Mouse (Mus musculus) kidney, adult 9 months (tissue): ENCODE measurements around the gene Aqp7.
"Not testable (repeated sequence)": the region's sequence is repeated elsewhere in the genome, so short reads cannot be mapped to it uniquely, and the experiment has no call there.

Experiments
- DNase-seq: peaks from one replicate; pipeline ENCODE4 v3.0.0; 2022

The Aqp7 gene

DNA sequence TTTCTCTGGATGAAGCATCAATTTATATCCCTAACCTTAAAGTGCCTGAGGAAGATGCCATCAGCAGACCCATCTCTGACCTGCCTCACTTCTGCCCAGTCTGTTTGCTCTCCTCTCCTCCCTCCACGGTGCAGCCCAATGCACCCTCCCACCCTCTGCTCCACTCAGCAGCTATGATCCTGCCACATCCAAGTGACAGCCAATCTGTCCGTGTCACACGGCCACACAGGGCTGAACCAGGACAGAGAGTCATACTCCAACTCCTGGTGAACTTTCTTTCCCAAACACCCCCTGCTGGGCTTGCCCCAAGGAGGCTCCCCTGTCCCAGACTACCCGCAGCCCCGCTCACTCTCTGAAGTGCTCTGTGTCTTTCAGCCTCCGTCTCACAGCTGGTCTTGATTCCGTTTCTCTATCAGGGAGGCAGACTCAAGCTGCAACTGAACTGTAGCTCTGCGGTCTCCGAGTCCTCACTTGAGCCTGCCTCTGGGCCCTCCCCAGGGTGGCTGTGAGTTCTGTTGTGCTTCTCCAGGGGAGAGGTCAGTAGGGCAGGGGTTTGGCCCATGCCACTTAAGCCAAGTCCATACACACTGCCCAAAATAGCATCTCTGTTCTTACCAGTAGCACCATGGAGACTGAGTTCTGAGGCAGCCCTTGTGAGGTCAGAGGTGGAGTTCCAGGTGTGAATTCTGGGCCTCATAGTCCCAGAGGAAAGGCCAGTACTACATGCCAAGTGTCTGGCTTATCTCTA, at the start of gene Aqp7:
Gene Aqp7, minus strand, starts transcription at position 616 of the 748 bp plus-strand sequence.
- DNase-seq, result no peak

DNA sequence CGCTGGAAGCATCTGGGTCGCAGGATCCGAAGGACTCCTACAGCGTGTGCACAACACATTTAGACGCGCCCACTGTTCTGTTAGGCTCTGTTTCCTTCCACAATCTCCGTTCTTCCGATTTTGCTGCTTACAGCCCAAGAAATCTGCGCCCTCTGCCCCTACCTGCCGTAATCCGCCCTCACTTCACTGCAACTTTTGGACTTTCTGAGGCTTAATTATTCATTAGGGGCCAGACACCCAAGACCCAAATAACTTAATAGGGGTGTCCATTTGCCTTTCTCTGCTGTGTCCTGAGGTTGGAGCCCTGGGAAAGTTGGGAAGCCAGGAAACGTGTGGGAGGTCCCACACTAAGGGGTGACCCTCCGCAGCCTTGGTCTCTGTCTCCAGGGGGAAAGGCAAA, 49.4 kb upstream of the Aqp7 start:
- peak; percentile 76 for DNase-seq

DNA sequence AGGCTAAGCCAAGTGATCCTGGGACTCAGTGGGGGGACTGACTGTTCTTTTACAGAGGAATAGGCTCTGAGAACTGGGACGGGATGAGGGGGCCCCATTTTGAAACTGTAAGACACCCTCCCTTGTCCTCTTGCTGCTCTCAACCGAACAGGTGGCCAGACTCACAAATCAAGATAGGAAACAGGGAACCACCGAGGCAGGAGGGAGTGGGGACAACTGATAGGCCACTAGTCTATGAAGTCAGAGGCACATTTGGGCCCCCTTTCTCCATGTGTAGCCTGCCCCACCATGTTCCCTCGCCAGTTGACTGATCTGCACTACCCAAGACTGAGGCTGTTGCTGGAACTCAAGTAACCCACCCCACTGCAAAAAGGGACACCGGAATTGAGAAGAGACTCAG, 48.9 kb upstream of the Aqp7 start:
- DNase-seq, result no peak

DNA sequence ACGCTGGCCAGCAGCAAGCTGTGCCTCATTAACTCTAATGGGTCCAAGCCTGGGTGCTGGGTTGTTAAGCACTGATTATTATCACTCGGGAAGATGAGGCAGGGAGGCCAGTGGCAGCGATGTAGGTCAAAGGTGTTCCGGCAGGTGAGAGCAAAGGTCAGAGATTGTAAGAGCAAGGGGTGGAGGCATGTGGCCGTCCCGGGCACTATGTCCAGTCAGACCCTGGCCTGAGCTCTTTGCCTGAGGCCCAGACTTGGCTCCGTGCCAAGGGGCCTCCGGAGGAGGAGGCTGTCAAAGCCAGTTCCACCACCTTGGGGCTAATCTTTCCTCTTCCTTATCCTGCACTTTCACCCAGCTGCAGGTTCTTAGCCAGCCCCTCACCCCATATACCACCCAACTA, 48.2 kb upstream of the Aqp7 start:
- DNase-seq, result peak; percentile 71

DNA sequence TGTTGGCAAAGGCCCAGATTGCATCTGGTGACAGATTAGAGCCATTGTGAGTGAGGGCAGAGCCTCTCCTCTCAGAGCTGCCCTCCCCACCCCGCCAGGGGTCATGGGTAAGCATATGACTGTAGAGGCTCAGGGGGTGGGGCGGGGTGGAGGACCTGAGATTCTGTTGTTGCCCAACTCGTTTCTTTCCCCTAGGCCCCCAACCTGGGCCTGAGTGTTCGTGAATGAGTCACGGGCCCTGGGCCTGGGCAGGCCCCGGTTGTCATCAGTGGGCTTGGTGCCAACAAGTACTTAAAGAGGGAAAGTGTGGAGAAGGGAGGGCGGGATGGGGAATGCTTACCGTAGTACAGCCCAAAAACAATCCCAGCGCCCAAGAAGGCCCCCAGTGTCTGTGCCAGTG, 46.4 kb upstream of the Aqp7 start:
- DNase-seq, result no peak

DNA sequence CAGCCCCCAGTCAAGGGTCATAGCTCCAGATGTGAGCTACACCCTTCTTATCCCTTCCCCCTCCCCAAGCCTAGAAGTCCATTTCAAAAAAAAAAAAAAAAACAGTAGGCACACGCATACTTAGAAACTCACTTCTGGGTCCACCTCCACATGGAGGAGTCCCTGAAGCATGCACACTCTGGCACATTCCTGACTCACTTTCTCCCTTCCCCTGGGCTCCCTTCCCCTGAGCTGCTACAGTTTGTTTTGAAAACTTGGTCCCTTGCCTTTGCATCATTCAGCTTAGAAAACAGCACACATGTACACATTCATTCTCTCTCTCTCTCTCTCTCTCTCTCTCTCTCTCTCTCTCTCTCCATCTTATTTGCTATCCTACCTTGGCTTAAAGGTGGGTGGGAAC, 45.0 kb upstream of the Aqp7 start:
- no peak for DNase-seq

DNA sequence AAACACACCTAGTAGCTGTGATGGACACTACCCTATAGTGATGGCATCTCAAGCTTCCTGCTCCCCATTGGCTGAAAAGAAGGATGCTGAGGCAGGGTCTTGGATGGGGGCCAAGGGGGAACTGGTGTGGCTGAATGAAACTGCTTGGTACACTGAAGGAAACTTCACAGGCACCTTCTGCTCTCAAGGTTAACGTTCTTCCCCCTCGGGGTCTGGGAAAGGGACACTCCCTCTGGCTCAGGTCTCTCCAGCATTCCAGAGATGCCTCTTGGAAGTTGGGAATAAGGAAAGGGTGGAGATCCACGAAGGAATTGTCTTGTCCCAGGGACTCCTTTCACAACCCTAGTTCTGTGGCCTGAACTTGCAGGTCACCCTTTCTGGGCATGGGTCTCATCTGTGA, 43.5 kb upstream of the Aqp7 start:
- DNase-seq, result no peak

DNA sequence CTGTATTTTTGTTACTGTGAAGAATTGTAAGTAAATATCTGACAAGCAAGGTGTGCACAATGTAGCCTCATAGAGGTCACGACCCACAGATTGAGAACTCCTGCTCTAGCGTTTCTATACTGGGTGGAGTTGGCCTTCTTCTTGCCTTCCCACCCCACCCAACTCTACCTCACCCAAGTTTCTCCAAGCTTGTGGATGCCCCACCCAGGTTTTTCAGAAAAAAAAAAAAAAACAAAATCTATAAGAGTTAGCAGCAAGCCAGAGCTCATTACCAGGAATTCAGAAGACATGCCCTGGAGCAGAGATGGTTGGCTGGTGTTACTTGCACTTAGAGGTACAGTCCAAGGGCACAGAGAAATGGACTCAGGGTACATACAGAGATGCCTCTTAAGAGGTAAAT, 41.8 kb upstream of the Aqp7 start:
- no peak for DNase-seq

DNA sequence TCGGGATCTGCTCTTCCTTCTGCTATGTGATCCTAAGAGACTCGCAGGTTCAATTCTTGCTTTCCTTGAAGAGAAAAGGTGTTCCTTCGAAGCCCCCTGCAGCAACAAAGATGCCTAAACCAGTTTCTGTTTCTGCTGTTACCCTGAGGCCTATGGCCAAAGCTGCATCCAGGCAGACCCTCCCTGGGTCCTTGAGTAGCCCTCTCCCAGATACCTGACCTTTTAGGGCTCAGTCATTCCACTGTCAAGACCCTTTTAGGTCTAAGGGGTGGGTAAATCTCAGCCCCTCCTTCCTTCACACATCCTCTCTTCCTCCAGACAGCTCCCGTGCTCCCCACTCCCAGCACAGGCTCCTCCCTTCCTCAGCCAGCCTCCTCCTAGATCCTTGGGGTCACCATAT, 41.2 kb upstream of the Aqp7 start:
- no peak for DNase-seq

DNA sequence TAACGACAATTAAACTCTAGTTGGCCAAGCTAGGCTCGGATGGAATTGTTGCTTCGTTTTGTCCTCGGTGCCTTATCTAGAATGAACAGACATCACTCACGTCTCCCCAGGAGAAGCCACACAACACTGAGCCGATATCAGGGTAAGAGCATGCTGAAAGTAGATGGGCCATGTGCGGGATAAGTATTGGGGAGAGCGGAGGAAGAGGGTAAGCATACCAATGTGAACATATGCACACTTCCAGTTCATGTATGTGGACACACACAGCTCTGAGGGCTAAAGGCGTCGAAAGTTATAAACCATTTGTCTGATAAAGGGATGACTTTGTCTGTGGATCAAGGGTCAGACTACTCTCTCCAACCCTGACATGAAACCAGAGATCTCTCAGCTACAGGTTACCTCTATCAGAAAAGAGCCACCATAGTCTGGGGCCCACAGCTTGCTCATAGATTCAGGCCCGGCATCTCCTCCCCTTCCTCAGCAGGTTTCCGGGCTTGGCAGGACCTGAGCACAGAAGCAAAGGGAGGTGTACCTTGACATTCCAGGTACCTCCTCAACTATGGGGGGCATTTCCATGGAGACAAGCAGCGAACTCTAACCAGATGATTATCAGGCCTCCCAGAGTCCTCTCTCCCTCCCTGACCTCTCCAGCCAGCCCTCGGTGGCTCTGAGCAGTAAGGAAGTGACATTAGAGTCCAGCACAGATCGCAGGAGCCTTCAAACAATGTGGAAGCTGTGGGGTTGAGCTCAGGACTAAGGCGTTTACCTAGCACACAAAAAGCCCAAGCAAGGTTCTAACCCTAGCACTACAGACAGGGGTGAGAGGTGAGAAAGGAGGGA, 39.7 kb upstream of the Aqp7 start:
- DNase-seq, result no peak

DNA sequence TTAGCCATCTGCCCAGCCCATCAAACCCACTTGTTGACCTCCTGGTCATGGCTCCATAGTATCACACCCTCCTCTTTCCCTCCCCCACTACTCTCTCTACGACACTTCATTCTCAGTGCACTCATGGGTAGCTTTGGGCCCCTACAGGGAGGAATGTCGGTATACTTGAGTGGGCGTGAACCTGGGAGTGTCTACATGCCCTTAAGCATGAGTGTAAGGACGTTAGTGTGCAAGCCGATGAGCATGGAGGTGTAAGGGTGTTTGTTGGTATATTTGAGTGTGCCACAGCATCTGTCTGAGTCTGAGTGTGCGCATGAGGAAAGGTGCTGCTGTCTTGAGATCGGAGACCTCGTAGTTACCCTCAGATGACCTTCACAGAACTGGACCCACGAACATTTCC, 39.0 kb upstream of the Aqp7 start:
- DNase-seq, result no peak

DNA sequence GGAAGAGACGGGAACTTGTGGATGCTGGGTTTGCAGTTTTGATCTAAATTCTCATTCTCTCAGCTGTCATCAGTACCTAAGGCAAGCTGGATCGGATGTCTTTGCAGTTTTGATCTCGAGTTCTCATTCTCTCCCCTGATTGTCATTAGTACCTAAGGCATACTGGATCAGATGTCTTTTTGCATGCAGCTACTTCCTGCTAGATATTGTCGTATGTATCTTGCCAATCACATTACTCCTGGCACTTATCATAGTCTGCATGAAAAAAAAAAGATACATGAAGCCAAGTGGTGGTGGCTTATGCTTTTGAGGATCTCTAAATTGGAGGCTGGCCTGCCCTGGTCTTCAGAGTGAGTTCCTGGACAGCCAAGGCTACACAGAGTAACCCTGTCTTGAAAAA, 36.9 kb upstream of the Aqp7 start:
- no peak for DNase-seq

DNA sequence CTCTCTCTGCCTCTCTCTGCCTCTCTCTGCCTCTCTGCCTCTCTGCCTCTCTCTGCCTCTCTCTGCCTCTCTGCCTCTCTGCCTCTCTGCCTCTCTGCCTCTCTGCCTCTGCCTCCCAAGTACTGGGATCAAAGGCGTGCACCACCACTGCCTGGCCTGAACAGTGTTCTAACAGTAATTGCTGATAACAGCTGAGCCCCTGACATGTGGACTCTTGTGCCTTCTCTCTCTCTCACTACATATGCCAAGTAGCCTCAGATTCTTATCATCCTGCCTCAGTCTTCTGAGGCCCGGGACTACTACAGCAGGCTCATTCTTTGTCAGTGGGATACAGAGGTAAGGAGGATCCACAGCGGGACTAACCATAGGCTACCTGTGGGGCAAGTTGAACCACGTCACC, 34.9 kb upstream of the Aqp7 start:
- not testable (repeated sequence) for DNase-seq

DNA sequence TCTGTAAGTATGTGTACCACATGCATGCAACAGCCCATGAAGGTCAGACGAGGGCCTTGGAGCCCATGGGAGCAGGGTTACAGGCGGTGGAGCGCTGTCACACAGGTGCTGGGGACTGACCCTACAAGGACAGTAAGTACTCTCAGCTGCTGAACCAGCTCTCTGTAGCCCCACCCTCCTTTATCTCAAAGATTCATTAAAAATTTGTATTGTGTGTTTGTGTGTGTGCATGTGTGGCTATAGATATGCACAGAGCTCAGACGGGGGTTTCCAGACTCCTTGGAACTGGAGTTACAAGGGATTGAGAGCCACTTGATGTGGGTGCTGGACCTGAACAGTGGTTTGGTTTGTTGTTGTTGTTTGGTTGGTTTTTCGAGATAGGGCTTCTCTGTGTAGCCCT, 33.8 kb upstream of the Aqp7 start:
- DNase-seq, result no peak

DNA sequence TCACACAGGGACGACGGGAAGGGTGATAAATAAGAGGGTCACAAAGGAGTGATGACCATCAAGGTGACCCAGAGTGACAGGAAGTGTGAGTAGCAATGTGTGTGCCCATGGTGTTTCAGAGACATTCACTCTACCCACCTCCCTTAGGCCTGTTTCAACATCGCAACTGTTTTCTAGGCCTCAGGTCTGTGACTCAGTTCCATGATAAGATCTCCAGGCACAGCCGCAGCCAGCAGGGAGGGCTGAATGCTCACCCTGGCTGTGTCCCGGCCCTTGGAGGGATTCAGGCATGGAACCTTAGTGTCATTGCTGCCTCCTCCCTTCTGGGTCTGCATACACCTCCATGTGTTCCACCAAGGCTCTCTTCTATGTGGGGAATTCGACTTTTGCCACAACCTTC, 30.8 kb upstream of the Aqp7 start:
- no peak for DNase-seq

DNA sequence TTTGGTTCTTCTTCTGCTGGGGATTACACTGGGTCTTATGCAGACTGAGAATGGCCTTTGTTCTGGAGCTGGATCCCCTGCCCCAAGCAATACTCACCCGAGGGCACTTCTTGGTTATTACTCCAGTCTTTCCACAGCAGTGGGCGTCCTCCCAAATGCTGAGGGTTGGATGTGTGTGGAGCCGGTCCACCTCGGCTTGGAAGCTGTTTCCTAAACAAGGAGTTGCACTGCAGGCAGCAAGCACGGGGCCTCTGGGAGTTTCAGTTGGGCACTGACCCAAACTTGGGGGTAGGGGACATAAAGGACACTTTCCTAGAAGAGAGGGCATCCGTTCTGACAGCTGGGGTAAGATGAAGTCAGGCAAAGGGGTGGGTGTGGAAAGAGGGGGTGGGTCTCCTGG, 26.5 kb upstream of the Aqp7 start:
- no peak for DNase-seq

DNA sequence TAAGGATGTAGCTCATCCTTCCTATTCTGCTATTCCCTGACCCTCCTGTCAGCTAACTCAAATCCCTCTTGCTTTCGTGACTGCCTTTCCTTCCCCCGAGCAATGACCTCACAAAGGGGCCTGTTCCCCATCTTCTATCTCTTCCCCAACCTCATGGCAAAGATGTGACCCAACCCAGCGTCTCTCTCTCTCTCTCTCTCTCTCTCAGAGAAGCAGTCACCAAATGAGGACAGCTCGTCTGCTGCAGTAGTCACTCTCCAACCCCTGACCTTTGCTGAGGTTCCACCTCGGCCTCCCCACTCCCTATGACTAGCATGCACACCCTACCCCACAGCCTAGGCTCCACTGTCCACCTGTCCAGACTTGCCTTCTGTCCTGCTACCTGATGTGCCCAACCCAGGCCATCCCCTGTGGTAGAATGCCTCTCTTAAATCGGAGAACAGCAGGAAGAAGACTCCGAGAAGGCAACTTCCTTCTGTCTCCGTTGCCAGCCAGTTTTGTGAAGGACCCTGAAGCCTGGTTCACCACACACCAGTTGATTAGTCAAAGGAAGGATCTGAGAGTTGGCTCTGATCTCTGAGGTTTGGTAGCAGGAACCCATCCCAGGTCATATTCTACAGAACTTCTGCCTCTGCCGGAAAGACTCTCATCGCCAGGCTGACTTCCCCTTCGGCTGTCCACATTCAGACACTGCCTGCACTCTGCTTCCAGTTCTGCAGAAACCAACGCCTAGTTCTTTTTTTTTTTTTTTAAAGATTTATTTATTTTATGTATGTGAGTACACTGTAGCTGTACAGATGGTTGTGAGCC, 25.3 kb upstream of the Aqp7 start:
- DNase-seq, result no peak

DNA sequence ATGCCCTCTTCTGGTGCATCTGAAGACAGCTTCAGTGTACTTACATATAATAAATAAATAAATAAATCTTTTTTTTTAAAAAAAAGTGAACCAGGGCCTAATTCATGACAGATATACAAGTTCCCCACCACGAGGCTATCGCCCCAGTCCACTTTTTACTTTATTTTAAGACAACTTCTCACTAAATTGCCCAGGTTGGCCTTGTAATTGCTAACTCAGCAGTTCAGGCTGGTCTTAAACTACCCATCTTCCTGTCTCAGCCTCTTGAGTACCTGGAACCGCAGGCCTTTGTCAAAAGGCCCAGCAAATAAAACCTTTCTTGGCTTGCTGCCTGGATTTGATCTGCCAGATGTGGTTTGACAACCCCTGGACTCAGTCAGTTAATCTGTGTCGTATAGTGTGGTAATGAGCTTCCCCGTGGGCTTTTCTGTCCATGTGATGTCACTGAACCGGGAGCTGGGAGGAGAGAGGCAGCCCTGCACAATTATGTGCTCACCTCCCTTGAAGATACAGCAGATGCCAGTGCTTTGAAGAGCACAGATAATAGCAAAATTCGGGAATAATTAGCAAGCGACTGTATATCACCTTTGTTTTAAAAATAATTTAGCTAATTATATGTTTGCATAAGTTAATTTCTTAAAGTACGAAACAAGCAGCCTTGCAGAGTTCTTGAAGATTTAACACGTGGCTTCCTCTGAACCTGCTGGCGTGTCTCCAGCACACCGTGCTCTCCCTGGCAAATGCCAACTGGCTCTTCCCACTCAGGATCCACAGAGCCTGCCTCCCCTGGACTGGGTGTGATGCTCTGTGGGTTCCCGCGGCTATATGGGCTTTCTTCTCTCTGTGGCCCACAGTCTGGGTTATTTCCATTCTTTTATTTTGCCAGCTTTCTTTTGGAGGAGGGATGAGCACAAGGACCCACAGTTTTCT, 23.8 kb upstream of the Aqp7 start:
- no peak for DNase-seq

DNA sequence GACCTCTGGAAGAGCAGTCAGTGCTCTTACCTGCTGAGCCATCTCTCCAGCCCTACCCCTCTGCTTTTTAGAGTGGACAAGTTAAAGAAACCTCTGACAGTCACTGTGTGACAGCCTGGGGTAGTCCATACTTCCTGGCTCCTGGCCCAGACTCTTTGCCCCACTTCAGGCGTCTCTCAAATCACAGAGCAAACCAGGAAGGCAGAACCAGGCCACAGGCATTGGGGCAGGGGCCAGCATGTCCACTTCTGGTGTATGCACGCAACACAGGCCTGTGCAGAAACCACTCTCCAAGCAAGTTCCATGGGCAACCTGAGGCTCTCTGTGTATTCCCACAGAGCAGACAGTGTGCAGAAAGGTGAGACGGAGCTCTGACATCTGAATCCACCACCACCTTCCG, 17.3 kb upstream of the Aqp7 start:
- DNase-seq, result no peak

DNA sequence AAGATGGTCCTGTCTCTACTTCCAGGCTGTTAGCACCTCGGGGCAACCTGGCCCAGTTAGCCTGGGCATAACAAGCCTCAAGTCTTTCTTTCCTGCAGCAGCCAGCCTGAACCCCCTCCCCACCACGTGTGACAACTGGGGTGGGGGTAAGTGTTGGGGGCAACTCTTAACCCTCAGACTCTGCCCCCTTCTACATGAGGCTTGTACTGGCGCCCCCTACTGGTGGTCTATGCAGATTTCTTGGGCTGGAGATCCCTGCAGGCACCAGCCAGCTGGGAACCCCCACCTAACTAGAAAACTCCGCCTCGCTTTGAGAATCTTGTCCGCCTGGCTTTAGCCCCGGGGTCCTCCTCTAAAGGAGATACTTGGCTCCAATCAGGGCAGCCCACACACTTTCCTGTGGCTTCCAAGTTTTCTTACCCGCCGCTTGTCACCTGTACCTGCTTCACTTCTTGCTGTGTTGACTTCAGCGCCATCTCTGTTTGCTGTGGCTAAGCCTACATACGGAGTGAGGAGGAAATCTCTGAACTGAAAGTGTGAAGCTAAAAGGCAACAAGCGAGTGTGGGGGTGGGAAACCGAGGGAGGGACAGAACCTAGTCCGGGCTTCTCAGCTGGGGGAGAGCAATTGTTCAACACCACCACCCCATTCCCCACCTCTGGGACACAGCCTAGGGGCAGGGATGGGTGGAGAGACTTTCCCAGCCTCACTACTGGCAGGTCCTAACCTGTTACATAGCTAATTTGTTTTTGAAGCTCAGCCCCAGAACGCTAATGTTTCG, 16.1 kb upstream of the Aqp7 start:
- no peak for DNase-seq

DNA sequence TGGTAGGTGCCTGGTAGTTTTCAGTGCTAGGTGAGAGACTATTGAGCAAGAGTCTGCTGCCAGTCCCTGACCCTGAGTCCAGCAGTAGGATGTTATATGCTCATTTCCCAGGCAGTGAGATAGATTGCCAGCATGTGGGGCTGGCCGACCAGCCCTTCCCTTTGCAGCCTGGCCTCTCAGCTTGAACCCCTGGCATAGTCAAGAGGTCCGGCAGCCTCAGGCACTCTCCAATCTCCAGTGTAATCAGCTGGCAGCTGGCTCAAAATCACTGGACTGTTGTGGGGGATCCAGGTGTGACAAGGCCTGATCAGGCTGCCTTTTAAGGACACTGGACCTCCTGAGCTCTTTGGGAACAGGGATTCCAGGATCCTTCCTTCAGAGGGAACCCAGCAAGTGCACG, 15.4 kb upstream of the Aqp7 start:
- DNase-seq, result no peak

DNA sequence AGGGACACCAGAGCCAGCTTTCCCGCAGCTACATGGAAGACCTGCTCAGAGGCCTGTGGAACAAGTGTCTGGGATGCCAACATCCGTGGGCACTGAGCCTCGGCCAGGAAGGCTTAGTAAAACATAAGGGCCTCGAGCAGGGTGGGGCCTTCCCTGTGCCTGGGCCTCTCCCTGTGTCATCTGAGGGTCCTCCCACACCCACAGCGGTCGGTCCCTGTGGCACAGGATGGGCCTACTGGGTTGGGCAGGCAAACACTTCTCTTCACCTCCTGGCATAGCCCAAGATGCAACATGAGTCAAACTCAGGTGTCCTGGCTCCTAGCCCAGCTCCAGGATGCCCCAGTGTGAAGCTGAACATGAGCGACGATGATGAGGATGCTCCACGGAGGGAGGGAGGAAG, 9.4 kb upstream of the Aqp7 start:
- no peak for DNase-seq
